Mouse (Mus musculus) R1 (cell line): ENCODE measurements around the gene Usp10.

ENCODE experiments used
- DNase-seq: peaks from one replicate; pipeline ENCODE4 v3.0.0-alpha.2; 2018; ENCODE audit warnings: low read depth, low spot score

Usp10 gene

DNA sequence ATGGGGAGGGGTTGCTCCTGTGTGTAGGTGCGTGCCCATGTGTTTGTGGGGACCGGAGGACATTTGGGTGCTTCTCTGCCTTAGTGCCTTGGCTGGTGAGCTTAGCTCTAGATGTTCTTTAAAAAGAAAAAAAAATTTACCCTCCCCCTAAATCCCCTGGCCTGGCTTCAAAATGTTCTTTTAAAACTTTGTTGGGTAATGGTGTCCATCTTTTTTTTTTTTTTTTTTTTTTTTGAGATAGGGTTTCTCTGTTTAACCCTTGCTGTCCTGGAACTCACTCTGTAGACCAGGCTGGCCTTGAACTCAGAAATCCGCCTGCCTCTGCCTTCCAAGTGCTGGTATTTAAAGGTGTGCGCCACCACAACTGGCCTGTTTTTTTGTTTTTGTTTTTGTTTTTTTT lies 5.1 kb downstream of the Usp10 start:
- no peak for DNase-seq

GRCm38 (mm10) chr8:119916237-119916892 lies 6.2 kb downstream of the Usp10 start:
- DNase-seq: no peak

GRCm38 (mm10) chr8:119917415-119917814 lies 7.3 kb downstream of the Usp10 start:
- no peak for DNase-seq

DNA sequence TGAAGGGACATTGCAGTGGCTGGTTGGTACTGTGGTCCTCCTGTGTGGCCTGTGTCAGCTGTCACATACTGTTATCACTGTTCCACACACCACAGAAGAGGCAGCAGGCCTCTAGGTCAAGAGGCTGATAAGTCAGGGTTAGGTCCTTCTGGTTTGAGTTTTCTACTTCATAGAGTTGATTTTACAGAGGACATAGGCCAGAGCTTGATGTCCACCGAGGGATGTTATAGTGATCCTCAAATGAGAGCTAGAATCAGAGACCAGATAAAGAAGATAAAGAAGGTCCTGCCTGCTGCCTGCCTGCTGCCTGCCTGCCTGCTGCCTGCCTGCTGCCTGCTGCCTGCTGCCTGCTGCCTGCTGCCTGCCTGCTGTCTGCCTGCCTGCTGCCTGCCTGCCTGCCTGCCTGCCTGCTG lies 8.0 kb downstream of the Usp10 start:
- DNase-seq: no peak

DNA sequence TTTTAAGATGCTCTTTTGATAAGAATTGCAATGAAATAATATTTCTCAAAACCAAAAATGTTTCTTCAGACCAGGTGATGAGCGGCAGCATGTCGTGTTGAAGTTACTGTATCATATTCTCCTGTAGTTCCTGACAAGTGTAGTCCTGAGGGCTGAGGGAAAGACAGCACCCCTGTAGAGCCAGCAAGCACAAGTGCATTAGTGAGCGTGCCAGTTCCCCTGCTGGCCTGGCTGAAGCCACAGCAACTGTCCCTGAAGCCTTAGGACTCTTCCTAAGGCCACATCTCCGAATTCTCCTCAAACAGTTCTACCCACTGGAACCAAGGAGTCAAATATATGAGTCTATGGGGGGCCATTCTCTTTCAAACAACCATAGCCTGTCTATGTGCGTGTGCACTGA lies 13.1 kb downstream of the Usp10 start:
- DNase-seq: no peak

GRCm38 (mm10) chr8:119925428-119925827 lies 15.3 kb downstream of the Usp10 start:
- DNase-seq: no peak

- DNase-seq: no peak
These were observed 16.3 kb downstream of the Usp10 start for GRCm38 (mm10) chr8:119926474-119926873.

DNA sequence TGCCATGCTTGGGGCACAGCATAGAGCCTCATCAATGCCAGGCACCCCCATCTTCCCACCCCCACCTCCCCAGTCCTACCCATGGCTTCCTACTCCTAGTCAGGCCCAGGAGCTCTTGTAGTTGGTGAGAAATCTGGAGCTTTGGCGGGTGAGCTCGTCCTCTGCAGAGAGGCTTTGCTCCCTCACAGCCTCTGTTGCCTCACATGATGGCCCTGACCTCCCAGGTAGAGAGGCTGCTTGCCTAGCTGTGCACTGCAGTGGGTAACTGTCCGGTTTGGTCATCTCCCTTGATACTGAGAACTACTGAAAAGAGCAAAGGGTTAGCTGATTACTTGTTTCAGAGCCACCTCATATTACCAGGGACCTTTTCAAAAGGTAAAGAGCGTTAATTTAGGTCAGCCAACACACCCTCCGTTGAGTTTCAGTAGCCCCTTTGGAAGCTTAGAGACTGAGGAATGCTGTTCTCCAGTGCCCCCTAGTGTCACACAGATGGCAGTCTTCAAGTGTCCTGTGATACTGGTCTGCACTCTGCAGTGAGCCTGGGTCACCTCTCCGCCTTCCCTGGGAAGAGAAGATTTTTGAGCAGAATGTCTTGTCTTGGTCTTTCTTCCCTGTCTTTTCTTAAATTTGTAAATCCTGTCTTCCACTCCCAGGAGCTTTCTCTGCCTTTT lies 17.4 kb downstream of the Usp10 start:
- peak; percentile 79 for DNase-seq

GRCm38 (mm10) chr8:119931317-119931716 lies 21.2 kb downstream of the Usp10 start:
- no peak for DNase-seq

DNA sequence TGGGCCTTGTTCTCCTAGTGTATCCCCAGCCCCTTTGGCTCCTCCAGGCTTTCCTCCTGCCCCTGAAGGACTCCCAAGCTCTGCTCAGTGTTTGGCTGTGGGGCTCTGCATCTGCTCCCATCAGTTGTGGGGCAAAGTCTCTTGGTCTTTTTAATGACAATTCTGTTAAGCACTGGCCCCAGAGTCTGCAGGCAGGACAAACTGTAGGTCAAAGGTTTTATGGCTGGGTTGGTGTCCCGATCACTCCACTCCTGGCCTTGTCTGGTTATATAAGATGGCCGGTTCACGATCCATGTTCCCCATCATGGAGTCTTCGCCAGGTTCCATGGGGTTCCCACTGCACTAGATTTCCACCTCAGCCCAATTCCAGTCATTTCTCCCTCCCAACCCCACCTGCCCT lies 23.5 kb downstream of the Usp10 start:
- no peak for DNase-seq

- no peak for DNase-seq
These were observed 25.4 kb downstream of the Usp10 start for GRCm38 (mm10) chr8:119935541-119935940.

DNA sequence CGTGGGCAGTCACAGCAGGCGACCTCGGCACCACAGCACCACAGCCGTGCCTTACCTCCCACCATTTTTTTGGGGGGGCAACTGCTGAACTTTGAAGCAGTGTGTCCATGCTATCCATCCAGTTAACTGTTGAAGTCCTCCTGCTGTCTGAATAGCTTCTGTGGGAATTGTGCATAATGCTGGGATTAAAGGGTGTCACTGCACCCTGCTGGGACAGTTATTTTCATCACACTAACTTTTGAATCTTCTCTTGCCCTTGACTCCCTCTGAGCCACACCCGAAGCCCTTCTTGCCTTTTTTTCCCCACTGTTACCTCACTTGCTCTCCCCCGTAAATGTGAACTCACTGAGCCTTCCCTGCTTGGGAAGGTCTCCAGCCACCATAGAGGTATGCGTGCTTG lies 28.3 kb downstream of the Usp10 start:
- DNase-seq: peak; percentile 49

DNA sequence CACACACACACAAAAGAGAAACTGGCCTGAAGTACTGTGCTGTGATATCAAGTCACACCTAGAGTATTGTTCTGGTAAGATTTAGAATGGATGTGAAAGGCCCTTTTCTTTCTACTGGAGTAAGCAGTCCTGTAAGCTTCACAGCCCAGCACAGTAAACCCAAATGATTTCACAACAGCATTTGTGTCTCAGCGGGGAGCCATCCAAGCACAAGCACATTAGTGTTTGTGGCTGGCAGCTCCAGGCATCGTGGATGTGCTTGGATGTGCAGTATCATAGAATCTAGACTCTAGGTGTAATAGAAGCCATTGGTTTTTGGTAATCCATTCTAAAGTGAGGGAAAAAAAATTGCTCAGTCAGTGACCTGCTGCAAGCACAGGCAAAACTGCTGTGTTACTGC lies 29.2 kb downstream of the Usp10 start:
- DNase-seq: no peak

GRCm38 (mm10) chr8:119941471-119941870 lies 31.3 kb downstream of the Usp10 start:
- no peak for DNase-seq

GRCm38 (mm10) chr8:119943616-119944015 lies 33.5 kb downstream of the Usp10 start:
- DNase-seq: no peak

DNA sequence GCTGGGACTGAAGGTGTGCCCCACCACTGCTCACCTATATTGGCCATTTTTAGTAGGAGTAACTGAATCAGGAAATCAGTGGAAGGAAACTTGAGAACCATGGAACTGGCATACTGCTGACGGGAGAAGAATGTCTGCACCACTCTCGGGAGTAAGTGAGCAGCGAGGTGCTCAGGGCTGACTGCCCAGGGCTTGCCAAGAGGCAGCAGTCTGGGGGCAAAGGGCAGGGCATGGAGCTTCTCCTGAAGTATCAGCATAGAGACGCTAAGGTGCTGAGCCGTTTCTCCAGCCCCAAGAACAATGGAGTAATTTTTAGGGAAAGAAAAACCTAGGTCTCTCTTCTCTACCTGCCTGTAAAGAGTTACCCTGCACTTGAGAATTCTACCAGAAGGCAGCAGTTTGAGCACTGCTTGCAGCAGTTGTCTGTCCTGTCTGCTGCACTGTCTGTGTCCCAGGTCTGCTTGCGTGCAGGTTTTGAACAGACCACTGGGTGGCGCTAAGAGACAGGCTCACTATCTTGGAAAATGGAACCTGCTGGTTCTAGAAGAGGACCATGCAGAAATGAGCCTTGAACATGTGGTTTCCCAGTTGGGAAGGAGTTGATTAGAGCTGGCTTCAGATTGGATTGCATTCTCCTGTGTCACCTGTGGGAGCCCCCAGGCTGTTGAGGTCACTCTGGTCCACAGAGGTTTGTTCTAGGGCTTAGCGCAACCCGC lies 34.1 kb downstream of the Usp10 start:
- peak; percentile 82 for DNase-seq

GRCm38 (mm10) chr8:119946326-119946865 lies 36.2 kb downstream of the Usp10 start:
- DNase-seq: no peak

- no peak for DNase-seq
These were observed 37.5 kb downstream of the Usp10 start for GRCm38 (mm10) chr8:119947653-119948052.

DNA sequence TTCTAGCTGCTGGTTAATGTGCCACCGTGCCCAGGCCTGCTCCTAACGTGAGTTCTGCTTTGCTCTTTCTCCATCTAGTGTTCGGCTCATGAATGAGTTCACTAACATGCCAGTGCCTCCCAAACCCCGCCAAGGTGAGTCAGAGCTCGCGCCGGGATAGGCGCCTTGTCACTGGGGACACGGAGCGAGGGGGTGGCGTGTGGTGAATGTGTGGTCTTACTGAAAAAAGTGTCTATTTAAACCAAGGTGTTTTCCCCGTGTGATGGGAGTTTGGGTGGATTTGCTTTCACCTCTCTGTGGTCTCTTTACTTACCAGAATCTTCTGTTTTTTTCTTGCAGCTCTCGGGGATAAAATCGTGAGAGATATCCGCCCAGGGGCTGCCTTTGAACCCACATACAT lies 38.2 kb downstream of the Usp10 start:
- DNase-seq: no peak

DNA sequence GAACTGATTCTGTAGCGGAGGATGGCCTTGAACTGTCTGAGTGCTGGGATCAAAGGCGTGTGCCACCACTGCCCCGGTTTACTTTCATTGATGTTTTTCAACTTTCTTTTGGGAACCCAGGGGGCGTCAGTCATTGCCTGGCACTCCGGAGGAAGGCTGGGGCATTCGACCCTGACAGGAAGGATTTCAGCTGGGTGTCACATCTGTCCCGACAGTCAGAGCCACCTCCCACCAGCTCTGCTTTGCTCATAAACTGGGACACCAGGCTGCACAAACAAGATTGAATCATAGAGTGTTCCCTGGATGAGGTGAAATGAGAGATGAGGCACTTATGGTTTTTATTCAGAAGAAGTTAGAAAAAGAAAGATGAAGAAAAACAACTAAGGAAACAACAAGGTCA lies 42.1 kb downstream of the Usp10 start:
- DNase-seq: no peak

DNA sequence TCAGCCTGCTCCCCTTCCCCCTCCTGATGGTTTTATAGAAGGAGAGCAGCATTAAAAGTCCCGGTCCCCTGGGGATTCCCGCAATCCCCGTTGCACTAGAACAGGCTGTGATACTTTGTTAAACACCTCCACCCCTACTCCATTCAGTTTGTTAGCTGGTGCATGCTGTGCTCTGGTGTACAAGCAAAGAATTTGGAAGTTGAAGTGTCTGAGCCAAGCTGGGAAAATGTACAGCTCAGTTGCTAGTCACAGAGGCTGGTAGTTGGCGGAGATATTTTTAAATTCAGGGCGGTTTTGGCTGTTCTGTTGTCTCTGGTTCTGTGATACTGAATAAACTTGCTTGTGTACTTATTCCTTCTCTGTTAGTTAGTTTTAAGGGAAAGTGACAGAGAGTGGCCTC lies 42.6 kb downstream of the Usp10 start:
- DNase-seq: peak; percentile 41

DNA sequence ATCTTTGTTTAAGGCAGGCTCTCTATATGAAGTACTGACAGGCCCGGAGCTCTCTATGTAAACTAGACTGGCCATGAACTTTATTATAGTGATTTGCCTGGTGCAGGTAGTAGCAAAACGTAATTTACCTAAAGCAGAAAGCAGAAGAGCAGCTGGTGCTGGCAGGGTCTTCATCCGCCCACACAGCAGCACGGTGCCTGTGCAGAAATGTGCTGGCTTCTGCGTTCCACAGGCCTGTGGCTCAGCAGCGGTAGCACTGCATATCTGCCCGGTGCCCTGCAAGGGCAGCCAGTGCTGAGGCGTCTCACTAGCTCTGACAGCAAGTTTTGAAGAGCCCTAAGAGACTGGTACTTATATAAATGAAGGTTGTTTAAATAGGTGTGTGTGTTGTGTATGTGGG lies 45.2 kb downstream of the Usp10 start:
- no peak for DNase-seq

DNA sequence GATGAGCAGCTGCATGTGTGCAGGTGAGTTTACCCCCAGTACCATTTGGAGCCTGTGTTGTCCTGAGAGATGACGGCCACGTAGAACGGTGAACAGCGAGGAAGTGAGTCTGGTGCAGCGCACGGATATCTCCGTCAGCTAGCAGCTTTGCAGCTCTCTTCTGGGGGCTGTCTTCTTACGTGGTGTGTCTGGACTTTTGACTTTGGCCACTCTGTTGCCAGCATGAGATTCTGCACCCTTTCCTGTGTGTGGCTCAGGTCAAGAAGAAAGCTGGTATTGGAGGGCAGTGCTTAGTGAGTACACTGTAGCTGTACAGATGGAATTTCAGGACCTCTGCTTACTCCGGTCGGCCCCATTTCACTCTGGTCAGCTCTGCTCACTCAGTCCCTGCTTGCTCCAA lies 47.9 kb downstream of the Usp10 start:
- no peak for DNase-seq
